Mouse (Mus musculus): ENCODE results near the gene Wdr38. TPM values are rescaled to one million over a fixed set of nuclear protein-coding genes. Genes with fewer than 3 reads are reported as not detected.
A peak's percentile ranks its signal among the peaks of the same experiment; 100 is the strongest.
"Not testable (repeated sequence)": the region's sequence is repeated elsewhere in the genome, so short reads cannot be mapped to it uniquely, and the experiment has no call there.

Gene Wdr38
- total RNA-seq, 2 experiments from 2014 or later = 0.71 to 0.79 TPM

GRCm38 (mm10) chr2:38992004-38992403, 5.3 kb upstream of the Wdr38 start:
- no peak for DNase-seq (ENCODE audit: low spot score in 2 of 2)

DNA sequence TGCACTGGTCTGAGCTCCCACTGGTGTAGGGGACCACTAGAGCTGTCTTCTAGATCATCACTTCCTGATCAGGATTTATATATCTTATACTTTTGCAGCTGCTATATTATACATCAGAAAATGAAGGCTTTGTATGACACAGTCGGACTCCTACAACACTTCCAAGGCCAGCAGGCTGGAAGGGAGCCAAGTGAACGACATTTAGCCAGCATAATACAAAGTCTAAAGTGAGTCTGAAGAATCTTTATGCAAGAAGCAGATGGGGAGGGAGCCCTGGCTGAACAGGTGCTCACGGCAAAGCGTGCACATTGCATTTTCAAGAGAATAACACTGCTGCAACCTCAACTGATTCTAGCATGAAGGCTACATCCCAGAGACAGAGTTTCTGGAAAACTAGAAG, 4.8 kb upstream of the Wdr38 start:
- no peak for DNase-seq (ENCODE audit: low spot score in 2 of 2)

DNA sequence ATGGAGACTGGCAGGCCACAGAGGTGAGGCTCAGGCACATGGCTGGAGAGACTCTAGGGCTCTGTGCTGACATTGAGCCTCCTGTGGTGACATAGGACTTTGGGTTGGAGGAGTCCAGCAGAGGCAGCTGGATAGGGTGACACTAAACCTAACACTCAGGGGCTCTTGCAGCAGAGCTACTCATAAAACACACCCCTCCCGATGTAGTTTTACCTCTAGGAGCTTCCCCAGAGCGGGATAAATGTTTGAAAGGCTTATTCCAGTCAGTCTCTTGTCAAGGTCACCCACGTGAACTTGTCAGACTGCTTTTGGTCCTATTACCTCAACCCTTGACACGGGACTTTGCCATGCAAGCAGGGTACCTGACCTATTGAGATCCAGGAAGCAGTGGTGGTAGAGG, 2.1 kb downstream of the Wdr38 start:
- DNase-seq (ENCODE audit: low spot score in 2 of 2) = no peak

- DNase-seq (ENCODE audit: low spot score in 2 of 2) = no peak
These were observed 2.8 kb downstream of the Wdr38 start for GRCm38 (mm10) chr2:38999910-39000586.

DNA sequence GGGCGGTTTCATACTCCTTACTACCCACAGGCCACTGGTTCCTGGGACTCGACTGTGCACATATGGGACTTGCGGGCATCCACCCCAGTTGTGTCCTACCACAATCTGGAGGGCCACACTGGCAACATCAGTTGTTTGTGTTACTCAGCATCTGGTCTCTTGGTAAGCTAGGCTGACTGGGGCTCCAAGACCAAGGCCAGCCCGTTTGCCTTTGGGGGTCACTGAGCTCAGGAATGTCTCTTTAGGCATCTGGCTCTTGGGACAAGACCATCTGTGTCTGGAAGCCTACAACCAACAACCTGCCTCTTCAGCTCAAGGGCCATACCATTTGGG, 3.3 kb downstream of the Wdr38 start:
- no peak for DNase-seq (ENCODE audit: low spot score in 2 of 2)

GRCm38 (mm10) chr2:39001866-39002265, 4.6 kb downstream of the Wdr38 start:
- DNase-seq (ENCODE audit: low spot score in 2 of 2) = no peak

DNA sequence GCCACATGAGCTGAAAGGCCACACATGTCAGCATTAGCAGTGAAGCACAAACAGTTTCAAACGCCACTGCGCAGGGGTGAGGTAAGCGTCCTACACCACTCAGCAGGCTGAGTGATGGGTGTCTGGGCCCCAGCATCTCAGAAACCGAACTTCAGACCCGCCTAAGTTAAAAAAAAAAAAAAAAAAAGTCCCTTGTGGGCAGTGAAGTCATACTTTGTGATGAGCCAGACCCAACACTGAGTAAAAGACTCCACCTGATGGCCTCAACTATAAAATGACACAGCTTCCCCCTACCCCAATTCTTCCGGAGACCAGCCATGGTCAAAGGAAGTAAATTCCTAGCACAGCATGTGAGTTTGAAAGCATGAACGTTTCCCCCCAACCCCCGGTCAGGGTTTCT, 5.8 kb downstream of the Wdr38 start:
- no peak for DNase-seq (ENCODE audit: low spot score in 2 of 2)

DNA sequence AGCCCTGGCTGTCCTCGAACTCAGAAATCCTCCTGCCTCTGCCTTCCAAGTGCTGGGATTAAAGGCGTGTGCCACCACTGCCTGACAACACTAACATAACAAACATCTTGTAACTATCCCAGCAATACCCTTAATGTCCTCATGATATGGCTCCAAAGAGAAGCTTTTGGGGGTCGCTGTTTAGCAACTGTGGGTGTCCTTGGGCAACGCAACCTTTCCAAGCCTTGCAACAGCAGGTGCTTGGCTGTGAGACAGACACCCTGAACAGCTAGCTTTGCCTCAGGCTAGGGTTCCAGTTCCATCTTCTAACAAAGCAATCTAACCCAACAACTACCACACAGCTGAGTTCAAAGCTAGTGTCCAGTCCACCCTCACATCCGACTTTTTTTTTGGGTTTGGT, 6.2 kb downstream of the Wdr38 start:
- no peak for DNase-seq (ENCODE audit: low spot score in 2 of 2)

- no peak for DNase-seq (ENCODE audit: low spot score in 2 of 2)
These were observed 7.1 kb downstream of the Wdr38 start for GRCm38 (mm10) chr2:39004372-39004771.

GRCm38 (mm10) chr2:39004880-39005435, 7.7 kb downstream of the Wdr38 start, which contains the start of gene Arpc5l:
Gene Arpc5l (plus strand): TSS chr2:39005348.
- DNase-seq (ENCODE audit: low spot score in 2 of 2) = peak; percentile 90 to 94

- no peak for DNase-seq (ENCODE audit: low spot score in 2 of 2)
These were observed 8.4 kb downstream of the Wdr38 start, which contains the start of gene Rpl35 for GRCm38 (mm10) chr2:39005574-39006079. Gene Rpl35 (minus strand): TSS chr2:39005624.

- no peak for DNase-seq (ENCODE audit: low spot score in 2 of 2)
These were observed 9.0 kb downstream of the Wdr38 start for GRCm38 (mm10) chr2:39006149-39006730.

DNA sequence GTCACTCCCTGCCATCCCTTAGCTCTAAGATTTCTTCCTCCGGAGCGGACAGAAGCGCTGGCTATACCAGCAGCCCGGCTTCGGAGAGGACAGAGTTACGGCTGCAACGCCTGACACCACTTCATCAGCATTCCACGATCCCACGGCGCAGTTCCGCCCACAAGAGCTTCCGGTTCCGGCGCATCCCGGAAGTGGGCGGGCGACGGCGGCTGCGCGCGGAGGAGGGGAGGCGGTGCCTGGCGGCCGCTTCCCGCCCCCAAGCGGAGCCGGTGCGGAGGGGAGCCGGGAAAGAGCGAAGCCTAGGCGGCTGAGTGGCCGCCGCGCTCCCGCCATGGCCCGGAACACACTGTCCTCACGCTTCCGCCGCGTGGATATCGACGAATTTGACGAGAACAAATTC, 10.6 kb downstream of the Wdr38 start:
- peak; percentile 92 to 95 for DNase-seq (ENCODE audit: low spot score in 2 of 2)

DNA sequence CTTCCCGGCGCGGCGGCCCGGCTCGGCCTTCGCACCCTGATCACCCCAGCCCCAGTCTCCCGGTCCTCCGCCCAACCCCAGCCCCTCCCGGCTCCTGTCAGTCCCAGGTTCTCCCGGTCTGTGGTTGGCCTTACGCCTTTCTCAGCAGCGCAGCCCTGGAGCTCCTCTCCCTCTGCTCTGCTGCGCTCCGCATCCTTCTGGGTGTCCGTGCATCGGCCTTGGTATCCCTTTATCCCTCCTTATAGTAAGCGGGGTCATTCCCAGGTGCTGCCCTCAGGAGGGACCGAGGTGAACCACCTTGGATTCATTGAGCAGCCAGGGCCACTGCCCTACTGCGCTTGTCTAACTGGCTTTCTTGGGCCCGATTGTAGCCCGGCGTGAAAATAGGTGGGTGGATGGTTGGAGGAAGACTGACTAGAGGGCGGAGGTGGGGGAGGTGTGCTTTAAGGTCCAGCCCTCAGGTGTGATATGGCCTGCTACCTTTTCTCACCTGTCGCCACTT, 11.1 kb downstream of the Wdr38 start:
- DNase-seq (ENCODE audit: low spot score in 2 of 2) = no peak

DNA sequence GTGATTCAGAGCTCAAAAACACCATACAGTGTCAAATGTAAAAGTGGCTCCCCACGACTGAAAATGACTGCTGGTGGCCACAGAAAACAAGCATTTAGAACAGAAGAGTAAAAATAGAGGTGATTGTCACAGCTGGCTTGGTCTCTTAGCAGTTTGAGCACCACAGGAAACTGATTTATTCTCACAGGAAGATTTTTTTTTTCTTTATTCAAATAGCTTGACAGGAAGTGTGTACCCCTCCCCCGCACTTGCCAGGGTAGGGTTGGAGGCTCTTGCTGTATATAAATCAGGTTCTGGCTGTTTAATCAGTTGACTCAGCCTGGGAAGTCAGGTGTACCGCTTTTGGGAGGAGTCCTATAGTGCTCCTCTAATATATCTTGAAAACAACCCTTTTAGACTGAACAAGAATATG, 11.7 kb downstream of the Wdr38 start:
- DNase-seq (ENCODE audit: low spot score in 2 of 2) = no peak

- DNase-seq (ENCODE audit: low spot score in 2 of 2) = not testable (repeated sequence)
These were observed 12.9 kb downstream of the Wdr38 start for GRCm38 (mm10) chr2:39010144-39010543.

GRCm38 (mm10) chr2:39011264-39011663, 14.0 kb downstream of the Wdr38 start:
- DNase-seq (ENCODE audit: low spot score in 2 of 2) = no peak

- DNase-seq (ENCODE audit: low spot score in 2 of 2) = no peak
These were observed 14.7 kb downstream of the Wdr38 start for GRCm38 (mm10) chr2:39011971-39012370.

- no peak for DNase-seq (ENCODE audit: low spot score in 2 of 2)
These were observed 15.5 kb downstream of the Wdr38 start for GRCm38 (mm10) chr2:39012768-39013279.

GRCm38 (mm10) chr2:39016581-39016980, 19.3 kb downstream of the Wdr38 start:
- DNase-seq (ENCODE audit: low spot score in 2 of 2) = no peak

GRCm38 (mm10) chr2:39020004-39020403, 22.7 kb downstream of the Wdr38 start:
- DNase-seq (ENCODE audit: low spot score in 2 of 2) = no peak

GRCm38 (mm10) chr2:39031611-39032010, 34.3 kb downstream of the Wdr38 start:
- DNase-seq (ENCODE audit: low spot score in 2 of 2) = peak; percentile 9 to 64
